Mouse (Mus musculus) liver, adult (tissue): ENCODE measurements around the gene Gclc.

ENCODE experiments used
- GATA4 ChIP-seq: IDR thresholded peaks from 2 replicates; pipeline ENCODE4 v1.6.1; 2014; ENCODE audit warnings: mild to moderate bottlenecking, low read length; ENCODE audit not compliant: insufficient replicate concordance

Gclc gene

DNA sequence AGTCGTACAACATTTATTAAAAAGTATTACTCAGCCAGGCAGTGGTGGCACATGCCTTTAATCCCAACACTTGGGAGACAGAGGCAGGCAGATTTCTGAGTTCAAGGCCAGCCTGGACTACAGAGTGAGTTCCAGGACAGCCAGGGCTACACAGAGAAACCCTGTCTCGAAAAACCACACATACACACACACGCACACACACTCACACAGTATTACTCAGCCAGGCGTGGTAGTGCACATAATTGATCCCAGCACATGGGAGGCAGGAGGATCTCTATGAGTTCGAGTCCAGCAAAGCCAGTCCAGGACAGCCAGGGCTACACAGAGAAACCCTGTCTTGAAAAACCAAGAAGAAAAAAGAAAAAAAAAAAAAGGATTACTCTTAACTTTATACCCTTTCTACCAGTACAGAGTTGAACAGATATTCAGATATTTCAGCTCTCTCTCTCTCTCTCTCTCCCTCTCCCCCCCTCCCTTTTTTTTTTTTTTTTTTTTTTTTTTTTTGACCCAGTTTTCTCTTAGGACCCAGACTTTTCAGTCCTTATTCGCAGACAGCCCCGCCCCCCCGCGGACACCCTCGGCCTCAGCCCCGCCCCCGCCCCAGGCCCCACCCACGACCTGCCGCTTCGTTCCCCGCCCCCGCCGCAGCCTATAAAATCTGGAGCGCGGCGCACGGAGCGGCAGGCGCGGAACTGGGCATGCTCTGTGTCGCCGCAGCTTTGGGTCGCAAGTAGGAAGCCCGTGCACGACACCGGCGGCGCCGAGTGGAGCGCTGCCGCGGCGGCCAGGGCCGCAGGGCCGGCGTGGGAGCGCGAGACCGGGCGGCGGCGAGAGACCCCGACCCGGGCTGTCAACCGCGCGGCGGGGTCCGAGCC, at the start of gene Gclc:
Gclc (plus strand) TSS at position 683 of the 875 bp plus-strand sequence.
- no peak for TF ChIP-seq GATA4

- TF ChIP-seq GATA4: no peak
These were observed 47.8 kb upstream of the Gclc start for GRCm38 (mm10) chr9:77706515-77706914.

DNA sequence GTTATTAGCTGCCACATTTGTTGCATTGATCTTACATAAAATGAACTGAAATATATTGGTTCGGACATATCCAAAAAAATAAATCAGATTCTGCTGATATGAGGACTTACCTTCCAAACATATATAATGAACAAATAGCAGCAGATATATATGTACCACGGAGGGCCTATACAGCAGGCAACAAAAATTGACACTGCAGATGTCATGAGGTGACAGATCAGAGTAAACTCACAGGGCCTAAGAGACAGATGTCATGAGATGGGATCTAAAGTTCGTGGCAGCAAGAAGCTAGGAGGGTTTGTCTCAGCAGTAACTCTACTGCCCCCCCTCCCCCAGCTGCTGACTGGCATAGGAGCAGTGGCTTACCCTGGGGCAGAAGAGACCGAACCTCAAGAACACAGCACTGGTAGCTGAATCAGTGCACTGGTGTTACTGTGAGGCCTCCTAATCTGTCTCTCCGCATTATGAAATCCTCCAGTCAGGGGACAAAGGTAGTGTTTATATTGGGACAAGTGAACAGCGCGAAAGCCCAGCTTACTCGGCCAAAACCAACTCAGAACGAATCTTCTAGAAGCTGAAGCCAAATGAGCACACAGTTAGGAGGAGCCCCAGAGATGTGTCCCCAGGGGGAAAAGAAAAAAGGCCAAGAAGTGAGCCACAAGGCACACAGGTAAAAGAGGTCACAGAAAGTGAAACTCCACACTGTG, 46.7 kb upstream of the Gclc start:
- peak; percentile 56; the same call in 1 of the 2 replicates for TF ChIP-seq GATA4

DNA sequence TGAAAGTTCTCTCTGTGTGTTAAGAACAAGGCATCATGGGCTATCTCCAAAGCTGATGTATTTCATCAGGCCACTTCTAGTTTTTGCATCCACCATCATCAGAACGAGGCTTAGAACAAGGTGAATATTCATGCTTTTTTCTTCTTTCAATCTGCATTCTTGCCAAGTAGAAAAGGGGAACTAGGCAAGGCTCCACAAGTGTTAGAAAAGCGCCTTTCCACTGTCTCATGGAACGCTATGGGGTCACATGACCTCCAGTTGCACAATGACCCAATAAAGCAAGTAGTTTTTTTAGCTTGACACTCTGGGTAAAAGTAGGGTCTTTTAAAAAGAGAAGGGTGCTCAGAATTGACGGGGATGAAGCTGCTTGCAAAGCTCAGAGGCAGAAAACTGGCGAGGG, 45.4 kb upstream of the Gclc start:
- TF ChIP-seq GATA4: no peak

- no peak for TF ChIP-seq GATA4
These were observed 43.2 kb upstream of the Gclc start for GRCm38 (mm10) chr9:77711021-77711569.

DNA sequence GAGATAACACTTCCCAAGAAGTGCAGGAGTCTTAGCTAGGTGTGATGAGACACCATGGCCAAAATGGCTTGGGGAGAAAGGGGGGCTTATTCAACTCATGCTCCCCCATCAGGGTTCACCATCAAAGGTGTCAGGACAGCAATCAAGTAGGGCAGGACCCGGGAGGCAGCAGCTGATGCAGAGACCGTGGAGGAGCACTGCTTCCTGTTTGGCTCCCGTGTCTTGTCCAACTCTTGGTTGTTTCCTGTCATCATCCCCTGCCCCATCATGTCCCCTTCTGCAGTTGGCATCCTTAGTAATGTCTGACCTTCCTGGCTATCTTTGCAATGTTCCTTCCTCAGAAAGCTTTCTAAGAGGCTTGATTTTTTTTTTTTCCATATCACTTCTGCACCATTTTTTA, 41.5 kb upstream of the Gclc start:
- no peak; the same call in 1 of the 2 replicates for TF ChIP-seq GATA4

DNA sequence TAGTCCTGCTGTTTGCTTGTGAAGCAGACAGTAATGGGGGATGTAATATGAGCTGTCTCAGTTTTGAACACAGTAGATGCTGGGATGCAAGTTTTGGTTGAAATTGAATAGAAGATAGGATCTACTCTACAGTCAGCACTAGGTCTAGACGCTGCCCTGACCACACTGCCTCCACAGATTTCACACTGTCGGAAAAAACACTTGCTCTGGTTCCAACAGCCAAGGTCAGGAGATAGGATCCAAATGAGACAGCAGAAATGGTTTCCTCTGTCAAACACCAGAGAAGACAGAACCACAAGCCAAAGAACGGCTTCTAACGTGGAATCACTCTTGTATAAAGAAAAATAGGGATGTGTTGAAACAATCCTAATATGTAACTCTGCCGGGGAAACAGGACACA, 41.0 kb upstream of the Gclc start:
- TF ChIP-seq GATA4: peak; percentile 60; the same call in 1 of the 2 replicates

GRCm38 (mm10) chr9:77715262-77715661, 39.1 kb upstream of the Gclc start:
- TF ChIP-seq GATA4: no peak

DNA sequence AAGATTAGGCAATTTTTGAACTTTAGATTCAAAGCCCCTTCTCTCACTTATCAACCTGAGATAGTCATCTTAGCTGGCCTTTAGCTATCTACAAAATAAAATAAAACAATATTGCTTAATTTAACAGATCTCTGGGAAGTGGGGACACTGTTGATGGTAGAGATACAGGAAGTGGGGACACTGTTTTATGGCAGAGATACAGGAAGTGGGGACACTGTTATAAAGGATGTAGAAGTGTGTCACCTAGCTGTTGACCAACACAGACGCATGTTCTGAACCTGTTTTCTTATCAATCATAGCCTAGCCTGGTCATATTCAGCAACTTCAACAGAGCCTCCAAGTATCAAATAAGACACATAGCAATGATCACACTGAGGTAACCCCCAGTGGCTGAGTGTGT, 38.3 kb upstream of the Gclc start:
- no peak for TF ChIP-seq GATA4

DNA sequence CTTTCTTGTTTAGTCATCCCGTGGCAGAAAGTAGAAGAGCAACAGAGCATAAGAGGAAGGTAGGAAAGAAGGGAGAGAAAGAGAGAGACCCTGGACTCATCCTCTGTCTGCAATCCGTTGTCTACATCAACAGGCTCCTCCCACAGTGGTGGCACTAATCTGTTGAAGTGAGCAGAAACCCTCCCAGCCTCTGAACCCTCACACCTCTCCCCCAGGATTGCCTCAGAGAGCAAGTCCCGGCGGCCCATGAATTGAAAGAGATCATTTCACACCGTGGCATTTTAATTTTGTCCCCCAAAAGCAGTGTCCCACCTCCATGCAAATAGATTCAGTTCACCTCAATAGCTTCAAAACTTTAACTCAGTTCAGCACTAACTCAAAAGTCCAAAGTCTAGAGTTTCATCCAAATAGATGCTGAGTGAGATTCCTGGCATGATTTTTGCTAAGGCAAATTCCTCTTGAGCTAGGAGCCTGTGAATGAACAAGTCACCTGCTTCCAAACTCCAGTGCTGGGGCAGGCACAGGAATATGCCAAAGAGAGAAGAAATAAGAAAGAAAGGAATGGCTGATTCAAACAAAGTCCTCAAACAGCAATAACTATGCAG, 36.4 kb upstream of the Gclc start:
- TF ChIP-seq GATA4: no peak

DNA sequence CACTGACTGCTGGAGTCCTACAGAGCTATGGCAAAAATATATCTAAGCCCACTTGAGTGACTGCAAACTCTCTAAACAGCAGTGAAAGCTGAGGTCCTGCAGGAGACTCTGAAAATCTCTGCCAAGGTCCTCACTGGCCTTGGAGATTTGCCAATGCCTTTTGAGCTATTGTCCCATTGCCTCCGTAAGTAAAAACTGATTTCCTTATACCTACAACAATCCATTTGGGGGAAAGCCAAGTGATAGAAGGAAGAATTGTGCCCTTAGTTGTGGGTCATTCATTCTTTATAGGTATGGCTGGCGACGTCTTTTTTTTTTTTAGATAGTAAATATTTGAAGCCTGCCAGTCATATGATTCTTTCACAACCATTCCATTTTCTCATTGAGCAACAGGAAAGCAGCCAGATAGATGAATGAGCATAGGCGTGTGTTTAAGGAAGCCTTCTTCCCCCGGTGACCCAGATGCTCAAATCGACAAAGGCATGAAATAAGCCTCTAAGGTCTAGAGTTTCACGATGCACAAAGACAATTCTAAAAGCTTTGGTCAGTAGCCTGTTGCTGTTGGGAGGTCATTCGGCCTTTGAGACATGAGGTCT, 35.4 kb upstream of the Gclc start:
- no peak for TF ChIP-seq GATA4

DNA sequence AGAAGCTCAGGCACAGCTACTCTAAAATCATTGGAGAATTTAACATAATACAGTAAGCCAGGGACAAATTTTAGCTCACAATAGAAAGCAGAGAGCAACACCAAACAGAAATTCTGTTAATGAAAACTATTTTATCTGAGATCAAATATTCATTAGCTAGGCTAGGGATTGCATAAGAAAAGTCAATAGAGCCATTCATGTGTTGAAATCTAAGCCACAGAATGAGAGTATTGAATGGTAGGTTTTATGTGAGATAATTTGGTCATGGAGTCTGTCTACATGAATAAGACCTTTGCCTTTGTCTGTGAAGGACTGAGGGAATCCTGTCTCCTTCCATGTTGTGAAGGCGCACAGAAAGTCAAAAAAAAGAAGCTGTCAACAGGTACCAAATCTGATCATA, 34.7 kb upstream of the Gclc start:
- no peak for TF ChIP-seq GATA4

- peak; percentile 56; the same call in 1 of the 2 replicates for TF ChIP-seq GATA4
These were observed 32.0 kb upstream of the Gclc start for GRCm38 (mm10) chr9:77722381-77722780.

DNA sequence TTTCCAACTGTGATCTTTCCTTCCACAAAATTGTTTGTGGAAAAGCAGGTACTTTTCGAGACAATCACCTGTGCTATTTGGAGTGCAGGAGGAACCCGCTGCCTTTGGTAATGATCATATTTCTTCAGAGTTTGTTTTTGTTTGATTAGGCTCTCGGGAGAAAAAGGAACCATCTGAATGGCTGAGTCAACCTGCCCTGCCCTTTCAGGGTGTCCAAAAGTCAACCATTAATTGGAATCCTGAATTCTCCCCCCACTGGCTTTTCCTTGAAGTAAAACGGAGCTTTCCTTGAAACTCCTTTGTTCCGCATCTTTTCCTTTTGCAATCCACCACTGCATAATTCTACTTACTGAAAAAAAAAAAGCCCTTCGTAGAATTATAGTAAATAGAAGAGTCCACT, 30.1 kb upstream of the Gclc start:
- TF ChIP-seq GATA4: no peak

GRCm38 (mm10) chr9:77725448-77725847, 28.9 kb upstream of the Gclc start:
- TF ChIP-seq GATA4: no peak
